Mouse (Mus musculus) limb, embryonic 14.5 days (tissue): ENCODE results near the gene St6gal1. TPM values are rescaled to one million over a fixed set of nuclear protein-coding genes. Genes with fewer than 3 reads are reported as not detected.

Source experiments
- ATAC-seq: fragments of 200-750 bp; cut with Nextera tagmentation; 2 replicates; pipeline ENCODE4 v1.8.0; 2017; ENCODE audit warnings: low read depth, moderate number of reproducible peaks, moderate TSS enrichment; ENCODE audit not compliant: low FRiP score
- DNase-seq: peaks from one replicate; pipeline ENCODE4 v3.0.0-alpha.2; 2015; ENCODE audit warnings: low spot score
- H3K27ac ChIP-seq: fragments of 300-500 bp; sonication (generic); replicated peaks from 2 replicates; pipeline ENCODE4 v1.5.1; 2014; ENCODE audit warnings: low read depth, mild to moderate bottlenecking, low read length, moderate library complexity, mixed read lengths
- H3K27me3 ChIP-seq: fragments of 300-500 bp; sonication (generic); 2 replicates; pipeline ENCODE4 v1.6.1; 2014; ENCODE audit warnings: low read length, mixed read lengths; ENCODE audit not compliant: control insufficient read depth, insufficient read depth
- H3K36me3 ChIP-seq: fragments of 300-500 bp; sonication (generic); 2 replicates; pipeline ENCODE4 v1.6.1; 2014; ENCODE audit warnings: mild to moderate bottlenecking, low read length, moderate library complexity, mixed read lengths; ENCODE audit not compliant: control insufficient read depth, insufficient read depth
- H3K4me1 ChIP-seq: fragments of 300-500 bp; sonication (generic); 2 replicates; pipeline ENCODE4 v1.6.1; 2014; ENCODE audit warnings: antibody characterized with exemption, low read length, mixed read lengths; ENCODE audit not compliant: control insufficient read depth, insufficient read depth
- H3K4me2 ChIP-seq: fragments of 300-500 bp; sonication (generic); replicated peaks from 2 replicates; pipeline ENCODE4 v1.6.1; 2014; ENCODE audit warnings: low read depth, mild to moderate bottlenecking, low read length, moderate library complexity; ENCODE audit not compliant: severe bottlenecking
- H3K4me3 ChIP-seq: fragments of 300-500 bp; sonication (generic); replicated peaks from 2 replicates; pipeline ENCODE4 v1.5.1; 2014; ENCODE audit warnings: low read length
- H3K9ac ChIP-seq: fragments of 300-500 bp; sonication (generic); 2 replicates; pipeline ENCODE4 v1.6.1; 2014; ENCODE audit warnings: mild to moderate bottlenecking, low read depth, low read length, moderate library complexity; ENCODE audit not compliant: severe bottlenecking
- H3K9me3 ChIP-seq: fragments of 300-500 bp; sonication (generic); 2 replicates; pipeline ENCODE4 v1.6.1; 2016; ENCODE audit warnings: low read length; ENCODE audit not compliant: control insufficient read depth
- POLR2A ChIP-seq: fragments of 200-500 bp; IDR thresholded peaks from 2 replicates; pipeline ENCODE4 v1.8.0; 2012; ENCODE audit warnings: inconsistent platforms, mild to moderate bottlenecking, moderate library complexity, borderline replicate concordance; ENCODE audit not compliant: insufficient read depth, insufficient read length; ENCODE audit errors: extremely low read depth
- WGBS: fragments of 180-500 bp; shearing (Covaris S2); extraction: QIAGEN DNeasy Blood & Tissue Kit; methylation state at CpG from one replicate; pipeline ENCODE4 v1.1.7; 2014; 5-methylcytosine and 5-hydroxymethylcytosine counted together
- polyA plus RNA-seq, 2 experiments: library from polyadenylated mRNA; depleted of rRNA in 1 of 2; stranded (reverse) in 1 of 2; unstranded in 1 of 2; fragments of >200 nt; fragmentation: Nextera tagmentation in 1 of 2; extraction: Ambion mirVana in 1 of 2; gene quantifications; 2 replicates each; pipeline versions ENCODE4 v1.2.1 to v1.2.3; 2012 to 2014

Gene St6gal1
- polyA plus RNA-seq, 2 experiments, result 13.3 to 16.8 TPM

DNA sequence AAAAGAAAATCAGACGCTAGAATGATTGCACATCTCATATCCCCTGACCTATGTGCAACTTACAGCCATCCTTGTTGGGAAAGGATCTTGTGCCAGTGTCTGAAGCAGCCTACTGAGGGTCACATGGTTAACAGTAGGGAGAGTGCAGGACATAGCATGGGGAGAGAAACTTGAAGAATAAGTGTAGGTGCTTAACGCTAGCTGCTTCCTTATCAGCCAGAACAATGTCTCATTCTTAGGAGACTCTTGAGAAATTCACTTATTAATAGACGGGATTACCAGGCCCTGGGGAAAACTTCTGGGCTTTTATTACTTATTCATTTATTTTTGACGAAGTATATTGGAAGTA lies 56.2 kb downstream of the St6gal1 start:
- TF ChIP-seq POLR2A, result no peak
- no peak for ATAC-seq
- no peak overlapping the region for H3K27ac ChIP-seq
- no peak overlapping the region for H3K4me3 ChIP-seq
- DNase-seq, result no peak
- H3K9me3 ChIP-seq, result no peaks in the 10 kb centered on the region
- 64% methylated on average over 4 of the region's 4 CpGs for WGBS
- no peak overlapping the region for H3K9ac ChIP-seq
- H3K27me3 ChIP-seq, result no peaks in the 10 kb centered on the region
- H3K4me1 ChIP-seq, result peaks cover 11% of the 10 kb centered on the region
- no peaks in the 10 kb centered on the region for H3K36me3 ChIP-seq
- H3K4me2 ChIP-seq, result no peak overlapping the region

DNA sequence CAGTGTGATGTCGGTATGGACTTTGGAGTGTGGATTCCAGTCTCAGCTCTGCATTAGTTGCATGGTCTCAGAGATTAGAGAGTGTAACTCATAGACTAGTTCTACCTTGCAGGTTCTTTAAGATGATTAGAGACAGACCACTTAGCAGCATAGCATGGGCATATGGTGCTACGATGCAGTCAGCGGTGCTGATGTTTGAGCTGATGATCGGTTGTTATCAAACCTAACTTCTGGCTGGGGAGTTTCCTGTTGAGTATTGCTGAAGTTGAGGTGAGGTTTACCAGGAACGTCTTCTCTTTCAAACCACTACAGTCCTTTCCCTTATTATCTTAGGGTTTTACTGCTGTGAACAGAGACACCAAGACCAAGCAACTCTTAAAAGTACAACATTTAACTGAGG lies 57.7 kb downstream of the St6gal1 start:
- no peak for TF ChIP-seq POLR2A
- WGBS, result 94% methylated on average over 5 of the region's 5 CpGs
- H3K9ac ChIP-seq, result no peak overlapping the region

DNA sequence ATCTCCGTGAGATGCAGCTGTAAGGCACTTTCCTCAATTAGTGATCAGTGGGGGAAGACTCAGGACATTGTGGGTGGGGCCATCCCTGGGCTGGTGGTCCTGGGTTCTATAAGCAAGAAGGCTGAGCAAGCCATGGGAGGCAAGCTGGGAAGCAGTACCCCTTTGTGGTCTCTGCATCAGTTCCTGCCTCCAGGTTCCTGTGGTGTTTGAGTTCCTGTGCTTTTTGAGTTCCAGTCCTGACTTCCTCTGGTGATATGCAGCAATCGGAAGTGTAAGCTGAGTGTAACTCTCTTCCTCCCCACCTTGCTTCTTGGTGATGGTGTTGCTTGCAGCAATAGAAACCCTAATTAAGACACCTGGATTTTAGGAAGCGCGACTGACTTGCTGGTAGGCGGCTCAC lies 58.4 kb downstream of the St6gal1 start:
- Histone ChIP-seq H3K9me3 (no peaks in the 10 kb centered on the region), H3K36me3 (no peaks in the 10 kb centered on the region), H3K27ac (no peak overlapping the region), H3K9ac (no peak overlapping the region), H3K4me2 (no peak overlapping the region), H3K27me3 (no peaks in the 10 kb centered on the region), H3K4me3 (no peak overlapping the region), H3K4me1 (peaks cover 11% of the 10 kb centered on the region)
- ATAC-seq, result no peak
- WGBS, result 82% methylated on average over 5 of the region's 5 CpGs
- no peak for DNase-seq
- no peak for TF ChIP-seq POLR2A

More for the DNA sequence above, 57.7 kb downstream of the St6gal1 start:
- no peak for ATAC-seq
- H3K9me3 ChIP-seq, result no peaks in the 10 kb centered on the region
- H3K27ac ChIP-seq, result no peak overlapping the region
- H3K4me3 ChIP-seq, result no peak overlapping the region
- no peaks in the 10 kb centered on the region for H3K27me3 ChIP-seq
- H3K4me2 ChIP-seq, result no peak overlapping the region
- peaks cover 11% of the 10 kb centered on the region for H3K4me1 ChIP-seq
- DNase-seq, result no peak
- H3K36me3 ChIP-seq, result no peaks in the 10 kb centered on the region

DNA sequence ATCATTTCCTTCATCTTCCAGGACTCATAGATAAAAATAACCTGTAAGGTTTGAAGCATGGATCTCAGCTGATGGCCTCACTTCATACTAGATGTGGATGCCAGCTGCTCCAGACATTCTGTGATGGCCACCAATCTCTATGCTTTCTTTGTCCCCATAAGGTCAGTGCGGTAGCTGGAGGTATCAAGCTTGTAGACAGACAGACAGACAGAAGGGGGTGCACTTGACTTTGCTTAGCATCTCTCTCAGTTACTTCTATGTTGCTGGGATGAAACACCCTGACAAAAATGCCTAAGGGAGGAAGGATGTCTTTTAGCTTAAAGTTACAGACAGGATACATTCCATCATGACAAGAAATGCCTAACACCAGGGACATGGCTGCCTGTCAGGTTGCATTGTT lies 59.1 kb downstream of the St6gal1 start:
- no peaks in the 10 kb centered on the region for H3K36me3 ChIP-seq
- H3K27ac ChIP-seq, result no peak overlapping the region
- H3K9me3 ChIP-seq, result no peaks in the 10 kb centered on the region
- H3K27me3 ChIP-seq, result no peaks in the 10 kb centered on the region
- H3K9ac ChIP-seq, result no peak overlapping the region
- WGBS, result 90% methylated on average over 1 of the region's 1 CpGs
- ATAC-seq, result no peak
- H3K4me2 ChIP-seq, result no peak overlapping the region
- no peak for DNase-seq
- no peak overlapping the region for H3K4me3 ChIP-seq
- TF ChIP-seq POLR2A, result no peak
- peaks cover 11% of the 10 kb centered on the region for H3K4me1 ChIP-seq

DNA sequence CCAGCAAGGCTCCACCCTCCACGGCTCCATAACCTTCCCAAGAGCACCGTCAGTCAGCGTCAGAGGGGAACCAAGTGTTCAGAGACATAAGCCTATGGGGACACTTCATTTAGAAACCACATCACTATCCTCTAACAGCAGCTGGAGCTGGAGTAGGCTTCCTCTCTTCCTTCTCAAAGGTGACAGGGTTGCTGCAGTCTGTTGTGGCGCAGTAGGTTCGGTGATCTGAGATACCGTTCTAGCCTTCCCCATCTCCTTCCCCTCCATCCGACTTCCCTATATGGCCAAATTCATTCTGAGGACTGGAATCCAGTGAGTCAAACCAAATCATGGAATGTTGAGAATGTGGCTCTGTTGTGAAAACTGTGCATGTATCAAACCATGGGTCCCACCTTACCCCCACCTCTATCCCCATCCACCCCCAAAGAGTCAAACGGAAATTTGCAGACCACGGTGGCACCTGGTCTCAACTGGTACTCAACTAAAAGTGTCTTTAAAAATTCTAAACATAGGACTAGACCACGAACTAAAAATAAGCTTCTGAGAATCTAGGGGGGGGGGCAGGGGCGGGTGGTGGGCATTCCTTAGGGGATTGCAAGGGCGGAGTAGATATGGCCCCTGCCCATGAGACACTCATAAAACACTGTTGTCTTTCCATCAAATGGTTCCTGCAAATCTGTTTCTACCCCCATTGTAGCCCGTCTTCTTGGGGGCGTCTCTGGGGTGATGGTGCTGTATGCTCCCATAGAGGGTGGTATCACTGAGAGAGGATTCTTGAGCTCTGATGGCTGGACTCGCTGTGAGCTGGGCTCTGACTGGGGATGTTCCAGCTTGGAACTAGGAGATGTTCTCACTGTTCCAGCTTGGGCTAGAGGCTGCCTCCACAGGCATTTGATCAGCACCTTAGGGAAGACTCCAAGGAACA lies 60.2 kb downstream of the St6gal1 start:
- peaks cover 10% of the 10 kb centered on the region for H3K4me1 ChIP-seq
- no peak for TF ChIP-seq POLR2A
- no peaks in the 10 kb centered on the region for H3K9me3 ChIP-seq
- H3K27me3 ChIP-seq, result no peaks in the 10 kb centered on the region
- H3K4me3 ChIP-seq, result no peak overlapping the region
- no peaks in the 10 kb centered on the region for H3K36me3 ChIP-seq
- DNase-seq, result no peak
- no peak overlapping the region for H3K9ac ChIP-seq
- WGBS, result 67% methylated on average over 15 of the region's 15 CpGs
- 0 out of 2 replicates have a peak, but pooled peaks have one; percentile 3 for ATAC-seq
- no peak overlapping the region for H3K27ac ChIP-seq
- H3K4me2 ChIP-seq, result no peak overlapping the region
